Mouse (Mus musculus): Measurements from ENCODE around the gene Anks6.

DNA sequence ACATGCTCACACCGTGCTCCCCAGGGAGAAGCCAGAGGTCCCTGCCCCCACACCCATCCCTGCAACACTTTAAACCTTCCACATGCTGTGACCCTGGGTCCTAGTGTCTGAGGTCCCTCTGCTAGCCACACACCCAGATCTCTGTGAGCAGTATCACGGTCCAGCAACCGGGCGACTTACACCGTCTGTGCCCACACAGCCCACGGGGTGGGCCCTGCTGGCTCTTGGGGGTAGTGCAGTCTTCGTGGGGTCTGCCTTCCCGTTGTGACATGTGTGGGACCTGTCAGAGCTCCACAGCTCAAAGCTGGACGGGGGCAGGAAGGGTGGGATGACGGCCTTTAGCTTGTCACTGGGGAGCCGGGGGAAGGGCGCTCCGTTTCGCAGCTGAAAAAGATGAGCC is 21.7 kb downstream of the Anks6 start:
- no peak for TF ChIP-seq CTCF (IDR thresholded peaks at IDR 0.05; ENCODE audit: borderline replicate concordance, control insufficient read depth, extremely low read depth, insufficient read depth, low read length, poor library complexity)
- TF ChIP-seq POLR2A (IDR thresholded peaks at IDR 0.05; ENCODE audit: control insufficient read depth, extremely low read depth, insufficient read depth, low read length, poor library complexity): no peak

Data from thymus, adult 2 months (tissue).